Mouse (Mus musculus) stomach, postnatal 0 days (tissue): ENCODE measurements around the gene Gm960.

Experiments used
- CTCF ChIP-seq: IDR thresholded peaks from 2 replicates; pipeline ENCODE4 v1.5.1; 2016; ENCODE audit warnings: antibody characterized with exemption, low read depth, mild to moderate bottlenecking, moderate library complexity
- EP300 ChIP-seq: optimal IDR thresholded peaks from 2 replicates; pipeline ENCODE3; 2016; ENCODE audit warnings: antibody characterized with exemption

DNA sequence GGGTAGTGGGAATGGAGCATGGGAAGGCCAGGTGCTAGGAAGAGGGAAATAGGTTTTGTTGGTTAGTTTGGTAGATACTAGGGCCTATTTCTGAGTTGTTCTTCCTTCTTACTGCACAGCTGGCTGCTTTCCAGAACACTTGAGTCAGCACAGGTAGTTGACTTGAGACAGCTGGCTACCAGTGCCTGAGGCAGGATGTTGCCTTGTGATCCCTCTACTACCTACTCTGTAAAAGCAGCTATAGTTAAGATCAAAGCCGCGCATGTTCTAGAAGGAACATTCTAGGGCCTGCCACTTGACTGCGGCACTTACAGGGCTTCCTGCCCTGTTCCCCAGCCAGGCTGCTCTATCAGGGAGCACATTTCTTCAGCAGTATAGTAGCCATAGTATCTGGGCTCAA, 108.4 kb downstream of the Gm960 start:
- TF ChIP-seq CTCF (no peak), EP300 (no peak)
